Mouse (Mus musculus) midbrain, postnatal 0 days (tissue): ENCODE data around the gene Rwdd1. TPM values are rescaled to one million over a fixed set of nuclear protein-coding genes. Genes with fewer than 3 reads are reported as not detected.

Source experiments
- ATAC-seq: fragments of 200-750 bp; cut with Nextera tagmentation; 2 replicates; pipeline ENCODE4 v1.8.0; 2017; ENCODE audit warnings: moderate number of reproducible peaks, mild to moderate bottlenecking, moderate TSS enrichment, moderate library complexity; ENCODE audit not compliant: low FRiP score
- DNase-seq: peaks from one replicate; pipeline ENCODE4 v3.0.0-alpha.2; 2015; ENCODE audit warnings: low spot score
- H3K27ac ChIP-seq: fragments of 300-500 bp; sonication (generic); 2 replicates; pipeline ENCODE4 v1.5.1; 2014; ENCODE audit warnings: low read depth, mild to moderate bottlenecking, low read length, mixed read lengths
- H3K27me3 ChIP-seq: fragments of 300-500 bp; sonication (generic); 2 replicates; pipeline ENCODE4 v1.6.1; 2014; ENCODE audit warnings: low read length, control low read depth, mixed read lengths; ENCODE audit not compliant: insufficient read depth
- H3K36me3 ChIP-seq: fragments of 300-500 bp; sonication (generic); 2 replicates; pipeline ENCODE4 v1.6.1; 2014; ENCODE audit warnings: low read length, control low read depth, mixed read lengths; ENCODE audit not compliant: insufficient read depth
- H3K4me1 ChIP-seq: fragments of 300-500 bp; sonication (generic); 2 replicates; pipeline ENCODE4 v1.6.1; 2014; ENCODE audit warnings: mild to moderate bottlenecking, control low read depth, antibody characterized with exemption, low read length, mixed read lengths; ENCODE audit not compliant: insufficient read depth
- H3K4me2 ChIP-seq: fragments of 300-500 bp; sonication (generic); 2 replicates; pipeline ENCODE4 v1.6.1; 2014; ENCODE audit warnings: low read depth, mild to moderate bottlenecking, low read length, mixed read lengths; ENCODE audit not compliant: poor library complexity, severe bottlenecking
- H3K4me3 ChIP-seq: fragments of 300-500 bp; sonication (generic); 2 replicates; pipeline ENCODE4 v1.5.1; 2014; ENCODE audit warnings: low read depth, mild to moderate bottlenecking, low read length, moderate library complexity
- H3K9ac ChIP-seq: fragments of 300-500 bp; sonication (generic); replicated peaks from 2 replicates; pipeline ENCODE4 v1.6.1; 2014; ENCODE audit warnings: mild to moderate bottlenecking, low read length, moderate library complexity, mixed read lengths; ENCODE audit not compliant: poor library complexity, severe bottlenecking
- H3K9me3 ChIP-seq: fragments of 300-500 bp; sonication (generic); 2 replicates; pipeline ENCODE4 v1.6.1; 2016; ENCODE audit warnings: low read length, control low read depth
- CTCF ChIP-seq: IDR thresholded peaks from 2 replicates; pipeline ENCODE4 v1.5.1; 2016; ENCODE audit warnings: antibody characterized with exemption, mild to moderate bottlenecking
- WGBS: fragments of 180-500 bp; shearing (Covaris S2); extraction: QIAGEN DNeasy Blood & Tissue Kit; methylation state at CpG from one replicate; pipeline ENCODE4 v1.1.7; 2014; 5-methylcytosine and 5-hydroxymethylcytosine counted together
- polyA plus RNA-seq: library from polyadenylated mRNA; unstranded; fragments of >200 nt; fragmentation: Nextera tagmentation; extraction: Ambion mirVana; gene quantifications from 2 replicates; pipeline ENCODE4 v1.2.1, GENCODE M21; 2015
- total RNA-seq: library from RNA; depleted of rRNA; stranded (reverse); fragments of >200 nt; gene quantifications from 2 replicates; pipeline ENCODE4 v1.2.3, GENCODE M21; 2014; rRNA removed

Rwdd1 gene
- total RNA-seq (124 and 145 TPM in 2 replicates), polyA plus RNA-seq (157 and 174 TPM in 2 replicates)

DNA sequence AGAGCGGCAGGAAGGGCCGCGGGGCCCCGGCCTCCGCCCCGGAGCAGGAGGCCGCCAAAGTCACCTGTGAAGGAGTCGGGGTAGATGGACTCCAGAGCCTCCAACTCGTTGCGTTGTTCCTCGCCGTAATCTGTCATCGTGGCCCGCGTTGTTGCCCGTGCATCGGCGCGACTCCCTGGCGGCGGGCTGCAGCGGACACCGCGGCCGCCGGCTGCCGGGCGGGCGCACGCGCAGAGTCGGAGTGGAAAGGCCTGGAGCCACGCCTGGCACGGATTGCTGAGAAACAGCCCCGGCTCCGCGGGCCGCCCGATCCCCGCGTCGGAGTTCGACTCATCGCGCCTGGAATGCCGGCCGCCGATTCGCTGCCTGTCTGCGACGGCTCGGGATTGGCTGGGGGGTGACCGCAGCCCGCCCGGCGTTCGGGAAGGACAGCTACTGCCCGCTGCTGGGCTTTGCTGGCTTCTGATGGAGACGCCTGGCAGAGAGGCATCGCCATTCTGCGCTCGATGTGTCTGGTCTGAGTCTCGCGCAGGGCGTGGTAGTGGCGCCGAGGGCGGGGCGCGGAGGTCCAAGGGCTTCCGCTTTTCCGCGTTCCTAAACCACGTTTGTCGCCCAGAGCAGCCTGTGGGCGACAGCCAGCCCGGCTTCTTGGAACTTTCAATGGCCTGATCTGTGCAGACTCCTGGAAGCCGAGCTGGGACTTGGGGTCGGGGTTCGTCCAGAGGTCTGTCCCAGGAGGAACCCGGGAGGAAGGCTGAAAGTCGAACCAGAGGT is at the start of gene Rwdd1:
Gene Rwdd1, minus strand, starts transcription at position 323 of the 774 bp plus-strand sequence.
- H3K9ac ChIP-seq: peak within 1 kb of the TSS; percentile 81
- no peaks in the 10 kb centered on the region for H3K27me3 ChIP-seq
- H3K4me1 ChIP-seq: peaks cover 8% of the 10 kb centered on the region; the same call in 1 of the 2 replicates
- H3K4me2 ChIP-seq: peak within 1 kb of the TSS; percentile 76
- DNase-seq (peak; percentile 98), ATAC-seq (peak; percentile 100)
- peak within 1 kb of the TSS; percentile 90 for H3K27ac ChIP-seq
- TF ChIP-seq CTCF: peak; percentile 62
- under 1% methylated on average over 79 of the region's 82 CpGs for WGBS
- no peaks in the 10 kb centered on the region for H3K9me3 ChIP-seq
- peak within 1 kb of the TSS; percentile 65 for H3K4me3 ChIP-seq
- H3K36me3 ChIP-seq: no peaks in the 10 kb centered on the region

- H3K9ac ChIP-seq: no peak overlapping the region
- H3K27ac ChIP-seq: no peak overlapping the region
- TF ChIP-seq CTCF: no peak
- WGBS: 50% methylated on average over 3 of the region's 3 CpGs
- no peaks in the 10 kb centered on the region for H3K4me1 ChIP-seq
- no peak overlapping the region for H3K4me2 ChIP-seq
- H3K9me3 ChIP-seq: no peaks in the 10 kb centered on the region
- DNase-seq (no peak), ATAC-seq (no peak)
- no peaks in the 10 kb centered on the region for H3K27me3 ChIP-seq
- H3K4me3 ChIP-seq: no peak overlapping the region
- H3K36me3 ChIP-seq: no peaks in the 10 kb centered on the region
Observed at GRCm38 (mm10) chr10:34066591-34066990, 47.2 kb upstream of the Rwdd1 start.

GRCm38 (mm10) chr10:34053987-34054386 is 34.6 kb upstream of the Rwdd1 start:
- no peaks in the 10 kb centered on the region for H3K4me1 ChIP-seq
- H3K9me3 ChIP-seq: no peaks in the 10 kb centered on the region
- H3K27ac ChIP-seq: no peak overlapping the region
- DNase-seq (no peak), ATAC-seq (no peak)
- no peak for TF ChIP-seq CTCF
- no peaks in the 10 kb centered on the region for H3K27me3 ChIP-seq
- no peak overlapping the region for H3K9ac ChIP-seq
- H3K36me3 ChIP-seq: no peaks in the 10 kb centered on the region
- no peak overlapping the region for H3K4me3 ChIP-seq
- WGBS: 89% methylated on average over 2 of the region's 2 CpGs
- H3K4me2 ChIP-seq: no peak overlapping the region

DNA sequence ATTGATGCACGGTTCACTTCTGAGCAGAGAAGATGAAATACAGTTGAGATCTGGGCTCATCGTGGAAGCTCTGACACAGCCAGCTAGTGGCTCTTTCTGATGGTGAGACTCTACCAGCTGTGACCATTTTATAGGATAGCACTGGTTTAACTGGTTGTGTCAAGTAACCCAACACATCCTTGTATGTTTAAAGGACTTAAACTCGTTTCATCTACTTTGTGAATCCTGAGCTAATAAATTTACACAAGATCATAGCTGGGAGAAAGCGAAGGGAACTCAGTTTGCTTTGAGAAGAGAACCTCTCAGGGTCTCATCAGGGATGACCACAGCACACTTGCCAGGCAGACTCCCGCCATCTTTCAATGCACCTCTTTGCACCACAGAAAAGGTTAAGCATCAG is 24.8 kb upstream of the Rwdd1 start, which contains the start of gene Calhm4:
Gene Calhm4, minus strand, starts transcription at position 101 of the 400 bp plus-strand sequence.
- ATAC-seq (no peak), DNase-seq (no peak)
- Histone ChIP-seq H3K9ac (no peak within 1 kb of the TSS), H3K36me3 (no peaks in the 10 kb centered on the region), H3K4me2 (no peak within 1 kb of the TSS), H3K9me3 (no peaks in the 10 kb centered on the region), H3K27me3 (no peaks in the 10 kb centered on the region), H3K27ac (no peak within 1 kb of the TSS), H3K4me3 (no peak within 1 kb of the TSS), H3K4me1 (no peaks in the 10 kb centered on the region)
- WGBS: 87% methylated on average over 5 of the region's 5 CpGs
- no peak for TF ChIP-seq CTCF

DNA sequence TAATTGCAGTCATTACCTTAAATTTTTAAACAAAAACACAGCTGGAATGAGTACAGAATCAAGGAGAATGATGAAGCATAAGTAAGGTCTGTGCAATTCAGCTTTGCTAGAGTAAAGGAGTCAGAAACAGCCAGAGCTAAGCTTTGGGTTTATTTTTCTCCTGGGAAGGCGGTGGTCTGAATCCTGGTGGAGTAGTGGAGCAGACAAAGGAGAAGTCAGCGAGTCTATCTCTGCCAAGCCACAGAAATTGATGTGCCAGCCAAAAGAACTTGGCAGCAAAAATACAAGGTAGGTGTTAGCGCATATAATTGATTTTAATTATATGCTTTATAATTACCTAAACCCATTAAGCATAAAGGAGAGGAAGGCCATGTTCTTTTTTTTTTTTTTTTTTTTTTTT is 18.0 kb upstream of the Rwdd1 start, which contains the start of gene Trappc3l:
Gene Trappc3l, plus strand, starts transcription at position 197 of the 400 bp plus-strand sequence.
- Histone ChIP-seq H3K36me3 (no peaks in the 10 kb centered on the region), H3K9ac (no peak within 1 kb of the TSS), H3K4me2 (no peak within 1 kb of the TSS), H3K27me3 (no peaks in the 10 kb centered on the region), H3K4me1 (no peaks in the 10 kb centered on the region; the same call in 1 of the 2 replicates), H3K27ac (no peak within 1 kb of the TSS), H3K4me3 (no peak within 1 kb of the TSS), H3K9me3 (no peaks in the 10 kb centered on the region)
- DNase-seq (no peak), ATAC-seq (no peak)
- 75% methylated on average over 3 of the region's 3 CpGs for WGBS
- TF ChIP-seq CTCF: no peak

DNA sequence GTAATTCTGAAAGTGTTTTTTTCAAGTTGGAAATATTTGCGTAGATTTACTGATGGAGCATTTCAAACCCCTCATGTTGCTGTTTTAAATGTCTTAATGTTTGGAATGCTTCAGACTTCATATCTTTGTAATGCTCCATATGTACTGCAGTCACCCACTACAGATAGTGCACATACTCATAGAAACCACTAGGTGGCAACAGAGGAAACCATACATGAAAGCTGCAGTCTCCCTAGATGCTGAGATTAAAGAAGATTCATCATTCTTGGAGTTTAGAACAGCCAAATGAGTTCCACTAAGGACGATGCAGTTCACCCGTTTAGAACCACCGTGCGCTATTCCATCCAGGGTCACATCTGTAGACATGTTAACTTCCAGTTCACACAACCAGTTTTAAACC is 17.2 kb upstream of the Rwdd1 start:
- no peaks in the 10 kb centered on the region for H3K36me3 ChIP-seq
- no peaks in the 10 kb centered on the region for H3K9me3 ChIP-seq
- no peak overlapping the region for H3K27ac ChIP-seq
- peak; percentile 95 for TF ChIP-seq CTCF
- H3K4me3 ChIP-seq: no peak overlapping the region
- H3K9ac ChIP-seq: no peak overlapping the region
- no peaks in the 10 kb centered on the region; the same call in 1 of the 2 replicates for H3K4me1 ChIP-seq
- peak; percentile 87 for ATAC-seq
- H3K27me3 ChIP-seq: no peaks in the 10 kb centered on the region
- DNase-seq: peak; percentile 75
- WGBS: 18% methylated on average over 5 of the region's 5 CpGs
- no peak overlapping the region for H3K4me2 ChIP-seq
